Mouse (Mus musculus) liver, adult 2 months (tissue): Measurements from ENCODE around the gene Gm38392. TPM values are rescaled to one million over a fixed set of nuclear protein-coding genes. Genes with fewer than 3 reads are reported as not detected.

Experiments used
- DNase-seq: peaks from one replicate; pipeline ENCODE4 v3.0.0-alpha.2; 2011; ENCODE audit warnings: low read depth, low spot score; ENCODE audit errors: extremely low read depth
- H3K27ac ChIP-seq: fragments of 200-500 bp; replicated peaks from 2 replicates; pipeline ENCODE4 v1.5.1; 2012; ENCODE audit warnings: low read depth, mild to moderate bottlenecking, control low read depth, inconsistent platforms, low read length; ENCODE audit not compliant: insufficient read depth
- H3K27me3 ChIP-seq: fragments of 200-500 bp; 2 replicates; pipeline ENCODE4 v1.6.1; 2012; ENCODE audit warnings: mild to moderate bottlenecking, moderate library complexity, low read length, inconsistent platforms; ENCODE audit not compliant: control insufficient read depth, insufficient read depth
- H3K36me3 ChIP-seq: fragments of 200-500 bp; 2 replicates; pipeline ENCODE4 v1.6.1; 2012; ENCODE audit warnings: low read length, inconsistent platforms; ENCODE audit not compliant: control insufficient read depth, insufficient read depth
- H3K4me1 ChIP-seq: fragments of 200-500 bp; 2 replicates; pipeline ENCODE4 v1.6.1; 2011; ENCODE audit warnings: low read length; ENCODE audit not compliant: control insufficient read depth, insufficient read depth
- H3K4me3 ChIP-seq: fragments of 200-500 bp; 2 replicates; pipeline ENCODE4 v1.5.1; 2011; ENCODE audit warnings: low read depth, mild to moderate bottlenecking, control low read depth, low read length, moderate library complexity; ENCODE audit not compliant: insufficient read depth
- H3K79me2 ChIP-seq: fragments of 200-500 bp; 2 replicates; pipeline ENCODE4 v1.6.1; 2012; ENCODE audit warnings: inconsistent platforms, mild to moderate bottlenecking, low read length, moderate library complexity; ENCODE audit not compliant: control insufficient read depth, insufficient read depth
- H3K9ac ChIP-seq: fragments of 200-500 bp; 2 replicates; pipeline ENCODE4 v1.6.1; 2012; ENCODE audit warnings: low read depth, mild to moderate bottlenecking, control low read depth, inconsistent platforms, low read length
- CTCF ChIP-seq: fragments of 200-500 bp; IDR thresholded peaks from 2 replicates; pipeline ENCODE4 v1.5.1; 2011; ENCODE audit warnings: low read depth, low read length, control low read depth
- POLR2A ChIP-seq: fragments of 200-500 bp; IDR thresholded peaks from 2 replicates; pipeline ENCODE4 v1.6.1; 2011; ENCODE audit warnings: low read length, control low read depth; ENCODE audit not compliant: insufficient read depth; ENCODE audit errors: extremely low read depth
- WGBS: fragments of 180-500 bp; shearing (Covaris S2); methylation state at CpG from one replicate; pipeline ENCODE4 v1.1.7; 2018; 5-methylcytosine and 5-hydroxymethylcytosine counted together
- polyA plus RNA-seq: library from polyadenylated mRNA; depleted of rRNA; stranded (reverse); fragments of >200 nt; gene quantifications from 2 replicates; pipeline ENCODE4 v1.2.3, GENCODE M21; 2012
- total RNA-seq: library from RNA; depleted of rRNA; stranded (reverse); fragments of >200 nt; gene quantifications from 2 replicates; pipeline ENCODE4 v1.2.3, GENCODE M21; 2014

Gm38392 gene
- total and polyA plus RNA-seq, 2 experiments: not detected

- Histone ChIP-seq H3K27ac (no peak overlapping the region), H3K4me1 (peaks cover 5% of the 10 kb centered on the region), H3K36me3 (no peaks in the 10 kb centered on the region), H3K9ac (no peak overlapping the region), H3K27me3 (peaks cover 40% of the 10 kb centered on the region), H3K4me3 (no peak overlapping the region), H3K79me2 (no peaks in the 10 kb centered on the region)
- no peak for DNase-seq
- TF ChIP-seq CTCF (no peak), POLR2A (no peak)
- 16% methylated on average over 7 of the region's 7 CpGs for WGBS
Measured at GRCm38 (mm10) chr3:88216534-88217326, 70.3 kb downstream of the Gm38392 start.

- Histone ChIP-seq H3K4me1 (peaks cover 5% of the 10 kb centered on the region), H3K79me2 (no peaks in the 10 kb centered on the region), H3K9ac (no peak overlapping the region), H3K27ac (no peak overlapping the region), H3K4me3 (no peak overlapping the region), H3K36me3 (no peaks in the 10 kb centered on the region), H3K27me3 (peaks cover 40% of the 10 kb centered on the region)
- DNase-seq: no peak
- TF ChIP-seq POLR2A (no peak), CTCF (no peak)
- 11% methylated on average over 6 of the region's 6 CpGs for WGBS
Measured at GRCm38 (mm10) chr3:88216116-88216515, 70.9 kb downstream of the Gm38392 start.

- H3K27me3 ChIP-seq: peaks cover 40% of the 10 kb centered on the region
- H3K9ac ChIP-seq: no peak overlapping the region
- H3K79me2 ChIP-seq: no peaks in the 10 kb centered on the region
- TF ChIP-seq POLR2A: no peak
- no peak for TF ChIP-seq CTCF
- DNase-seq: no peak
- no peaks in the 10 kb centered on the region for H3K36me3 ChIP-seq
- peak overlapping the region; percentile 42; the same call in 1 of the 2 replicates for H3K4me3 ChIP-seq
- H3K4me1 ChIP-seq: peaks cover 5% of the 10 kb centered on the region
- H3K27ac ChIP-seq: no peak overlapping the region
- 3% methylated on average over 23 of the region's 23 CpGs for WGBS
Measured at GRCm38 (mm10) chr3:88215553-88216004, 71.4 kb downstream of the Gm38392 start.

GRCm38 (mm10) chr3:88214971-88215552 lies 71.9 kb downstream of the Gm38392 start:
- 2% methylated on average over 48 of the region's 48 CpGs for WGBS
- no peak for TF ChIP-seq POLR2A
- no peak for TF ChIP-seq CTCF
- Histone ChIP-seq H3K36me3 (no peaks in the 10 kb centered on the region), H3K9ac (no peak overlapping the region), H3K4me1 (peaks cover 5% of the 10 kb centered on the region), H3K27ac (no peak overlapping the region), H3K4me3 (peak overlapping the region; percentile 42; the same call in 1 of the 2 replicates), H3K27me3 (peaks cover 42% of the 10 kb centered on the region), H3K79me2 (no peaks in the 10 kb centered on the region)
- DNase-seq: no peak

- Histone ChIP-seq H3K9ac (no peak overlapping the region), H3K4me3 (no peak overlapping the region), H3K27me3 (peaks cover 44% of the 10 kb centered on the region), H3K79me2 (no peaks in the 10 kb centered on the region), H3K4me1 (peaks cover 5% of the 10 kb centered on the region), H3K36me3 (no peaks in the 10 kb centered on the region), H3K27ac (no peak overlapping the region)
- TF ChIP-seq CTCF: no peak
- no peak for TF ChIP-seq POLR2A
- WGBS: 6% methylated on average over 42 of the region's 42 CpGs
- DNase-seq: no peak
Measured at GRCm38 (mm10) chr3:88214197-88214938, 72.6 kb downstream of the Gm38392 start.
